Mouse (Mus musculus) thymus, adult 18-20 months (tissue): Measurements from ENCODE around the gene Rcan3.

Source experiments
- DNase-seq, 2 experiments: peaks; one replicate each; pipeline ENCODE4 v3.0.0; 2022; ENCODE audit warnings: mixed read lengths in 2 of 2

Rcan3 gene

GRCm38 (mm10) chr4:135433443-135434394 lies at the start of gene Rcan3:
Gene Rcan3 (minus strand): TSS chr4:135433853.
- peak; percentile 66 to 72 for DNase-seq

- no peak for DNase-seq
Measured at GRCm38 (mm10) chr4:135480370-135480769, 46.7 kb upstream of the Rcan3 start.

GRCm38 (mm10) chr4:135477851-135478250 lies 44.2 kb upstream of the Rcan3 start:
- no peak for DNase-seq

GRCm38 (mm10) chr4:135463406-135463805 lies 29.8 kb upstream of the Rcan3 start:
- DNase-seq = no peak

GRCm38 (mm10) chr4:135453572-135453971 lies 19.9 kb upstream of the Rcan3 start:
- DNase-seq = no peak

GRCm38 (mm10) chr4:135453164-135453563 lies 19.5 kb upstream of the Rcan3 start:
- no peak for DNase-seq

GRCm38 (mm10) chr4:135451360-135452015 lies 17.8 kb upstream of the Rcan3 start:
- DNase-seq = no peak

GRCm38 (mm10) chr4:135442473-135442872 lies 8.8 kb upstream of the Rcan3 start:
- DNase-seq = no peak

- no peak for DNase-seq
Measured at GRCm38 (mm10) chr4:135439904-135440522, 6.4 kb upstream of the Rcan3 start.

- peak; percentile 60 to 64 for DNase-seq
Measured at GRCm38 (mm10) chr4:135439188-135439647, 5.6 kb upstream of the Rcan3 start.

- no peak for DNase-seq
Measured at GRCm38 (mm10) chr4:135437924-135438323, 4.3 kb upstream of the Rcan3 start.

GRCm38 (mm10) chr4:135436291-135436690 lies 2.6 kb upstream of the Rcan3 start:
- peak in 1 of 2 experiments; percentile 33 for DNase-seq

- no peak for DNase-seq
Measured at GRCm38 (mm10) chr4:135434395-135434789, 739 bp upstream of the Rcan3 start.

- peak in 1 of 2 experiments; percentile 44 for DNase-seq
Measured at GRCm38 (mm10) chr4:135433086-135433442, 589 bp downstream of the Rcan3 start.

- DNase-seq = no peak
Measured at GRCm38 (mm10) chr4:135429990-135430760, 3.5 kb downstream of the Rcan3 start.

- DNase-seq = no peak
Measured at GRCm38 (mm10) chr4:135429383-135429782, 4.3 kb downstream of the Rcan3 start.

- no peak for DNase-seq
Measured at GRCm38 (mm10) chr4:135426587-135426986, 7.1 kb downstream of the Rcan3 start.

GRCm38 (mm10) chr4:135425625-135426024 lies 8.0 kb downstream of the Rcan3 start:
- no peak for DNase-seq

- DNase-seq = no peak
Measured at GRCm38 (mm10) chr4:135420961-135421360, 12.7 kb downstream of the Rcan3 start.

GRCm38 (mm10) chr4:135420416-135420815 lies 13.2 kb downstream of the Rcan3 start:
- DNase-seq = no peak

GRCm38 (mm10) chr4:135419996-135420395 lies 13.7 kb downstream of the Rcan3 start:
- no peak for DNase-seq

GRCm38 (mm10) chr4:135416367-135416766 lies 17.3 kb downstream of the Rcan3 start:
- peak in 1 of 2 experiments; percentile 5 for DNase-seq

GRCm38 (mm10) chr4:135413491-135413890 lies 20.2 kb downstream of the Rcan3 start:
- no peak for DNase-seq
